ENCODE assay signal across 9 mouse cellular contexts in genomic region chr4:88759610-88760268, GRCm38 (mm10). TPM values are rescaled to one million over a fixed set of nuclear protein-coding genes. Genes with fewer than 3 reads are reported as not detected.
DNase-seq lines count a peak whose midpoint lies in the region; ATAC-seq and TF ChIP-seq lines count a peak whose summit lies in the region.
"Not testable (repeated sequence)": the region's sequence is repeated elsewhere in the genome, so short reads cannot be mapped to it uniquely, and the experiment has no call there.
"Had no signal": no experiment of that assay in that cellular context is flagged by ENCODE, and none has a peak within 500 bp of the region (broad histone marks: within the 10 kb centered on the region; RNA-seq: fewer than 3 reads in every experiment).

Gm13283 (plus strand) TSS chr4:88760119.

- not testable (repeated sequence) for H3K27me3 ChIP-seq in embryonic facial prominence, embryonic 14.5 days (replicated peaks; ENCODE audit: control insufficient read depth, insufficient read depth, low read length); intestine, embryonic 15.5 days (replicated peaks)

- peak within 1 kb of the TSS; percentile 53; the same call in 1 of the 2 replicates for H3K9ac ChIP-seq in embryonic facial prominence, embryonic 14.5 days (ENCODE audit: low read depth, low read length)
- not testable (repeated sequence) for H3K9ac ChIP-seq in intestine, embryonic 15.5 days

- not testable (repeated sequence) for H3K36me3 ChIP-seq in embryonic facial prominence, embryonic 14.5 days (ENCODE audit: control insufficient read depth, insufficient read depth, low read length); intestine, embryonic 15.5 days

- peak within 1 kb of the TSS; percentile 51 for H3K4me2 ChIP-seq in embryonic facial prominence, embryonic 14.5 days (ENCODE audit: low read depth, low read length)
- H3K4me2 ChIP-seq in intestine, embryonic 15.5 days (replicated peaks), result peak within 1 kb of the TSS; percentile 49

- H3K4me3 ChIP-seq in embryonic facial prominence, embryonic 14.5 days (ENCODE audit: low read depth, low read length), result peak within 1 kb of the TSS; percentile 34
- H3K4me3 ChIP-seq in intestine, embryonic 15.5 days (replicated peaks), result peak within 1 kb of the TSS; percentile 29
- H3K4me3 ChIP-seq in left cerebral cortex, adult 2 months, result peak within 1 kb of the TSS; percentile 19; the same call in 1 of the 2 replicates

- 24% methylated on average over 8 of the region's 14 CpGs for WGBS in embryonic facial prominence, embryonic 14.5 days
- WGBS in intestine, embryonic 15.5 days, result 23% methylated on average over 11 of the region's 14 CpGs

- H3K4me1 ChIP-seq in embryonic facial prominence, embryonic 14.5 days (ENCODE audit: control insufficient read depth, insufficient read depth, low read length); intestine, embryonic 15.5 days (replicated peaks): not testable (repeated sequence)

- not testable (repeated sequence) for TF ChIP-seq CTCF in left cerebral cortex, adult 2 months (IDR thresholded peaks at IDR 0.05)

- ATAC-seq in embryonic facial prominence, embryonic 14.5 days (ENCODE audit: low read depth); intestine, embryonic 15.5 days: not testable (repeated sequence)

- H3K9me3 ChIP-seq in embryonic facial prominence, embryonic 14.5 days (ENCODE audit: control insufficient read depth, low read length); intestine, embryonic 15.5 days: not testable (repeated sequence)

- intact Hi-C loops in left cerebral cortex, adult 2 months (cut with DNase I), result not testable (repeated sequence)

- H3K27ac ChIP-seq in embryonic facial prominence, embryonic 14.5 days (replicated peaks; ENCODE audit: low read depth, low read length), result peak within 1 kb of the TSS; percentile 39; the same call in 1 of the 2 replicates
- H3K27ac ChIP-seq in intestine, embryonic 15.5 days, result peak within 1 kb of the TSS; percentile 77
- H3K27ac ChIP-seq in left cerebral cortex, adult 2 months, result not testable (repeated sequence)

- peak; percentile 26 for DNase-seq in adrenal gland, adult 2 months
- not testable (repeated sequence) for DNase-seq in embryonic facial prominence, embryonic 14.5 days (ENCODE audit: low spot score)
- peak; percentile 36 for DNase-seq in heart, adult 8-10 months (ENCODE audit: low spot score)
- peak in 1 of 2 experiments; percentile 23 for DNase-seq in left cerebral cortex, adult 2 months (ENCODE audit: extremely low spot score in 1 of 2, low spot score in 2 of 2)
- peak; percentile 75 for DNase-seq in lung, postnatal 10 days
- DNase-seq in ovary, postnatal 14 days (ENCODE audit: low spot score), result peak; percentile 34
- DNase-seq in urinary bladder, postnatal 14 days (ENCODE audit: low spot score), result peak; percentile 22

RNA-seq across cellular contexts. Expression of gene Gm13283, which starts in this region (rescaled TPM):
- total RNA-seq in adrenal gland, adult 2 months (2021), result not detected
- not detected in 2 replicates for polyA plus RNA-seq in adrenal gland, adult 2 months (2012; rRNA removed)
- polyA plus RNA-seq in embryonic facial prominence, embryonic 14.5 days (2014; fragmentation: Nextera tagmentation; extraction: Ambion mirVana), result 0.17 and 0.28 TPM in 2 replicates
- not detected for total RNA-seq in heart, adult 8-10 months (2022)
- 0.39 and 0.80 TPM in 2 replicates for polyA plus RNA-seq in intestine, embryonic 15.5 days (2015; fragmentation: Nextera tagmentation; extraction: Ambion mirVana)
- total RNA-seq in left cerebral cortex, adult 2 months (2021), result not detected
- polyA plus RNA-seq: Patski had no signal

Comparison
In these comparisons a context has a peak if more than half of its experiments do, and no peak if none do; other contexts are left out.
1. Peak in DNase-seq in adrenal gland, adult 2 months; RNA of the gene not detected or under 1 TPM.
2. Peak in DNase-seq in heart, adult 8-10 months; RNA of the gene not detected or under 1 TPM.